Mouse (Mus musculus) embryonic fibroblast, embryonic 13.5 days (primary cell): Measurements from ENCODE around the gene Kif13a. TPM values are rescaled to one million over a fixed set of nuclear protein-coding genes. Genes with fewer than 3 reads are reported as not detected.

Experiments
- H3K27ac ChIP-seq: 2 replicates; pipeline ENCODE4 v1.5.1; 2012; ENCODE audit warnings: low read length, control low read depth, inconsistent platforms; ENCODE audit not compliant: insufficient read depth
- H3K4me1 ChIP-seq: 2 replicates; pipeline ENCODE4 v1.6.1; 2011; ENCODE audit warnings: low read length; ENCODE audit not compliant: control insufficient read depth, insufficient read depth
- H3K4me3 ChIP-seq: 2 replicates; pipeline ENCODE4 v1.5.1; 2011; ENCODE audit warnings: mild to moderate bottlenecking, control low read depth, low read length; ENCODE audit not compliant: insufficient read depth
- CTCF ChIP-seq: IDR thresholded peaks from 2 replicates; pipeline ENCODE4 v1.5.1; 2011; ENCODE audit warnings: mild to moderate bottlenecking, control low read depth, low read length, moderate library complexity, borderline replicate concordance; ENCODE audit not compliant: insufficient read depth
- POLR2A ChIP-seq: IDR thresholded peaks from 2 replicates; pipeline ENCODE4 v1.6.1; 2011; ENCODE audit warnings: low read depth, mild to moderate bottlenecking, control low read depth, low read length, moderate library complexity
- polyA plus RNA-seq: library from polyadenylated mRNA; stranded (reverse); fragments of >200 nt; gene quantifications from 2 replicates; pipeline ENCODE4 v1.2.4, GENCODE M21; 2011; ENCODE audit warnings: low read depth; ENCODE audit not compliant: missing spikeins, insufficient read length

Gene Kif13a
- 29.0 and 32.5 TPM in 2 replicates for polyA plus RNA-seq

GRCm38 (mm10) chr13:46929719-46930658, at the start of gene Kif13a:
Gene Kif13a, minus strand, starts transcription at chr13:46929867.
- Histone ChIP-seq H3K4me1 (peaks cover 3% of the 10 kb centered on the region; the same call in 1 of the 2 replicates), H3K4me3 (peak within 1 kb of the TSS; percentile 68), H3K27ac (peak within 1 kb of the TSS; percentile 91)
- TF ChIP-seq CTCF: no peak
- TF ChIP-seq POLR2A: peak; percentile 79

- no peak for TF ChIP-seq POLR2A
- no peak for TF ChIP-seq CTCF
- Histone ChIP-seq H3K27ac (no peak overlapping the region), H3K4me3 (no peak overlapping the region), H3K4me1 (no peaks in the 10 kb centered on the region; the same call in 1 of the 2 replicates)
These were observed 46.9 kb upstream of the Kif13a start for GRCm38 (mm10) chr13:46976532-46976931.

- no peak for TF ChIP-seq CTCF
- no peak for TF ChIP-seq POLR2A
- H3K4me1 ChIP-seq: no peaks in the 10 kb centered on the region; the same call in 1 of the 2 replicates
- no peak overlapping the region for H3K27ac ChIP-seq
- H3K4me3 ChIP-seq: no peak overlapping the region
These were observed 46.3 kb upstream of the Kif13a start for GRCm38 (mm10) chr13:46975930-46976329.

GRCm38 (mm10) chr13:46975031-46975551, 45.4 kb upstream of the Kif13a start:
- no peaks in the 10 kb centered on the region; the same call in 1 of the 2 replicates for H3K4me1 ChIP-seq
- H3K4me3 ChIP-seq: no peak overlapping the region
- no peak for TF ChIP-seq POLR2A
- H3K27ac ChIP-seq: no peak overlapping the region

DNA sequence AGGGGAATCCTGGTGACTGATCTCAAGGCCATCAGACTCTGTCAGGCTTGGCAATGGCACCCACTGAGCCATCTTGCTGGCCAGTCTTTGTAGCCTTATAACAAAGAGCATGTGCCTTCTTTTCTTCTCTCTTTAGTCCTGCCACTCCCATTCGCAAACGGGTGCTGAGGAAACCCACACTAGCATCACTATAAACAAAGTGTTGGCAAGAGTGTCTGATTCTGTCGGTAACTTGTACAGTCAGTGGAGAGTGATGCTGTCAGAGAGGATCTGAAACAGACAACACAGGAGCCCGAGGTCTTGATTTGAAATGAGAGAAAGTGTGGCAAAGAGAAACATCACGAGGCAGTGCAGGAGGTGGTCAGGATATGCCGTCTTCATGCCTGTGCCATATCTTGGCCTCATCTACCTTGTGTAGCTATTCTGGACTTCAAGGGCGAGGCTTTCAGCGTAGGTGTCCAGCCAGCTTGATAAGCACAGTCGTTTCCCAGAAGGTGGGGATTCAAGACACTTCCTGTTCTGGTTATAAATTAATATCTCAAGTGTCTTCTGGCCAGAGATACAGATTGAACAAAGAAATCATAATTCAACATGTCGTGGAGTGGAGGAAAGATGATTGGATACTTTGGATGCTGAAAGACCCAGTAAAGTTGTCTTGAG, 40.7 kb upstream of the Kif13a start:
- Histone ChIP-seq H3K27ac (no peak overlapping the region), H3K4me1 (no peaks in the 10 kb centered on the region; the same call in 1 of the 2 replicates), H3K4me3 (no peak overlapping the region)
- TF ChIP-seq POLR2A (no peak), CTCF (no peak)

DNA sequence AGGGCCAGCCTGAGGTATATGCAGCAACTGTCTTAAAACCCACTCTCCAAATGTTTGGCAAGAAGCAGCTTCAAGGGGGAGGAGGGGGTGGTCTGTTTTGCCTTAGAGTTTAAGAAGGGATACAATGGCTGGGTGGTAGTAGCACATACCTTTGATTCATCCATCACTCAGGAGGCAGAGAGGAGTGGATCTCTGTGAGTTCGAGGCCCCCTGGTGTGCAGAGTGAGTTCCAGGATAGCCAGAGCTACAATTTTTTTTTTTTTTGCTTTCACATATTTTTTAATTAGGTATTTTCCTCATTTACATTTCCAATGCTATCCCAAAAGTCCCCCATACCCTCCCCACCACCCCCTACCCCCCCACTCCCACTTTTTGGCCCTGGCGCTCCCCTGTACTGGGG, 39.0 kb upstream of the Kif13a start:
- Histone ChIP-seq H3K4me1 (no peaks in the 10 kb centered on the region; the same call in 1 of the 2 replicates), H3K27ac (no peak overlapping the region), H3K4me3 (no peak overlapping the region)
- no peak for TF ChIP-seq CTCF
- TF ChIP-seq POLR2A: no peak

DNA sequence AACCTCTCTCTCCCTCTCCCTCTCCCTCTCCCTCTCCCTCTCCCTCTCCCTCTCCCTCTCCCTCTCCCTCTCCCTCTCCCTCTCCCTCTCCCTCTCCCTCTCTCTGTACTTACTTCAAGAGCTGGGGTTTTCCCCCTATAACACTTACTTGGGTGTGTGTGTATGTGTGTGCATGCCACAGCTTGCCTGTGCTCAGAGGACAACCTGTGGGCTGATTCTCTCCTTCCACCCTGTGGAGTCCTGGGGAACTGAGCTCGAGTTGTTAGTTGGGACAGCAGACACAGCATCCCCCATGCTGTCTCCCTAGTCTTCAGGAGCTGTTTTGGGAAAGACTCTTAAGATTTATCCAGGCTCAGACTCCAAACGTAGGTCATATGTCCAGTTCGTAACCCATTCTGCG, 37.6 kb upstream of the Kif13a start:
- Histone ChIP-seq H3K27ac (no peak overlapping the region), H3K4me1 (no peaks in the 10 kb centered on the region; the same call in 1 of the 2 replicates), H3K4me3 (no peak overlapping the region)
- TF ChIP-seq CTCF (no peak), POLR2A (no peak)

GRCm38 (mm10) chr13:46960878-46961474, 31.3 kb upstream of the Kif13a start:
- Histone ChIP-seq H3K27ac (no peak overlapping the region), H3K4me3 (no peak overlapping the region), H3K4me1 (peaks cover 4% of the 10 kb centered on the region; the same call in 1 of the 2 replicates)
- TF ChIP-seq POLR2A (no peak), CTCF (no peak)

GRCm38 (mm10) chr13:46959139-46959538, 29.5 kb upstream of the Kif13a start:
- TF ChIP-seq POLR2A (no peak), CTCF (no peak)
- no peak overlapping the region for H3K4me3 ChIP-seq

More at GRCm38 (mm10) chr13:46959139-46959538, 29.5 kb upstream of the Kif13a start:
- Histone ChIP-seq H3K27ac (no peak overlapping the region), H3K4me1 (peaks cover 4% of the 10 kb centered on the region; the same call in 1 of the 2 replicates)
